Mouse (Mus musculus) left cerebral cortex, postnatal 10 days (tissue): Measurements from ENCODE around the gene Oasl2. TPM values are rescaled to one million over a fixed set of nuclear protein-coding genes. Genes with fewer than 3 reads are reported as not detected.
"Not testable (repeated sequence)": the region's sequence is repeated elsewhere in the genome, so short reads cannot be mapped to it uniquely, and the experiment has no call there.

Experiments used
- DNase-seq, 2 experiments: peaks; one replicate each; pipeline ENCODE4 v3.0.0; 2021 to 2022; ENCODE audit warnings: low spot score in 2 of 2, mixed read lengths in 1 of 2; ENCODE audit errors: extremely low spot score in 1 of 2
- intact Hi-C: fragments of 180-260 bp; cut with DNase I; formaldehyde crosslinking; loops from one replicate; pipeline ENCODE4 v1.15.1; 2025
- total RNA-seq, 2 experiments: library from RNA; stranded (reverse); gene quantifications; 2 replicates each; pipeline ENCODE4 v1.2.3; 2021

Oasl2 gene
- 1 to 10 TPM in 1 of 2 experiments, under 1 TPM in 1; 0.43 to 1.1 TPM for total RNA-seq

DNA sequence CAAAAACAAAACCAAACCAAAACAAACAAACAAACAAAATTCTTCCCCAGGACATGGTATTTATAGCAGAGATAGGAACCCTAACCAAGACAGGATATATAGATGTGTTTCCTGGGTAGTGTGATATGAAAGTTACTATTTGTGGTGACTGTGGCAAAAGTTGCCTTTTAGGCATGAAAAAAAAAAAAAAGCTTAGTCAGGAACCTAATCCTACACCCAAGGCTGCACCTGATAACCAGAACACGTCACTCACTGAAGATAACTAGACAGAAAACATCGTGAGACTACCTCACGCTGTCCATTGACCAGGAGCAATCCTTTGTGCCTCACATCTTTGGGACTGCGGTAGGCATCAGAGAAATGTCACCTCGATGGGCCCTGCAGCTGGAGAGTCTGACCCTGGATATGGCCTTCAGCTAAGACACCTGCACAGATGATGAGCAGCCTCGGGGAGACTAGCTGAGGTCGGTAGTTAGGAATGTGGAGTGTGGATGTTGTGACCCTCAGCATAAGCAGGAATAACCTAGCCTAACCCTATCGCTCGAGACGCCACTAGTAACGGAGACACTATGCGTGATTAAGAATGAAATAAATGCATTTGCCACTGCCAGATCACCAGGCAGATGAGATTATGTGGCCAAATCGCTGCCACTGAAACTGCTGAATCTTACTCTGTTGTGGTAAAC, at the start of gene Oasl2:
TSS of gene Oasl2 (plus strand) at position 249 of the 686 bp plus-strand sequence.
- intact Hi-C loops = no loop called here
- no peak for DNase-seq

DNA sequence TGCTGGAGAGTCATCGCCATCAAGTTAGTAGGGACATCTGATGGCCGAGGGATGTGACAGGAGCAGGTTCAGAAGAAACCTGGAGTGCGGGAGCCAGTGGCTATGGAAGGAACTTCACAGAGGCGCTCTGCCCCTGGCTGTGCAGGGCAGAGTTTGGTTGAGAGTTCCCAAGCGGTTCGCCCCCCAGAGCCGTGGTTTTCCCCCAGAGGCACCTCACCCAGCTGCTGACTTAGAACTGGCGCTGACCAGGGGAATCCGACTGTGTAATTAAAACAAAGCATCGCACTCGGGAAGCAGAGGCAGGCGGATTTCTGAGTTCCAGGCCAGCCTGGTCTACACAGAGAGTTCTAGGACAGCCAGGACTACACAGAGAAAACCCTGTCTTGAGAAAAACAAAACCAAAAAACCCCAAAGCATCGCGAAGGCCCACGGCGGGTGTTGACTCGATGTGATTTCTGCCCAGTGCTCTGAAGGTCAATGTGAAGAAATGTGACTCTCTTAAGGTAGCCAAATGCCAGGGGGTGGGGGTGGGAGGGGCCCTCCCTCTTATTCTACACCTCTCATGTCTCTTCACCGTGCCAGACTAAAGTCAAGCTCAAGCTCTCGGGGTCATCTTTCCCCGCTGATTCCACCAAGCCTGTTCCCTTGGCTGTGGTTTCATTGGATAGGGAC, 45.0 kb upstream of the Oasl2 start:
- intact Hi-C loops = no loop called here

DNA sequence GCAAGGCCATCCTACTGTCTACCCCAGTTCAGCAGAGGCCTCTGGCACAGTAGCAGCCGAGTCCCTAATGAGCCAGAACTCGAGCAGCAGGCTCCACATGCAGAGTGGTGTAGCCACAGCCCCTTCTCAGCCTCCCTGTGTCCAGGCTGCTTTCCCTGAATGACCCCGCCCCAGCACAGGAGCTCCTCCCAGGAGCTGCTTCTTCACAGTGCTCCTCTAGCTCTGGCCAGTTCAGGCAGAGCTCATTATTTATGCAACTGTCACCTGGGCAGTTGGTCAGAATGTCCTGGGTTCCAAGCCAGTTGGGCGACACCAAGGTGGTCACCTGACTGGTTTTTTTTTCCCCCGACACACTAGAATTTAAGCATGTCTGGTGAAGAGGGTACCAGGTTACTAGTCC, 43.4 kb upstream of the Oasl2 start, which contains the start of gene 4930519G04Rik:
TSS of gene 4930519G04Rik (plus strand) at position 301 of the 400 bp plus-strand sequence.
- DNase-seq, intact Hi-C loops: not testable (repeated sequence)

More for the DNA sequence above, 45.0 kb upstream of the Oasl2 start:
- DNase-seq = no peak

DNA sequence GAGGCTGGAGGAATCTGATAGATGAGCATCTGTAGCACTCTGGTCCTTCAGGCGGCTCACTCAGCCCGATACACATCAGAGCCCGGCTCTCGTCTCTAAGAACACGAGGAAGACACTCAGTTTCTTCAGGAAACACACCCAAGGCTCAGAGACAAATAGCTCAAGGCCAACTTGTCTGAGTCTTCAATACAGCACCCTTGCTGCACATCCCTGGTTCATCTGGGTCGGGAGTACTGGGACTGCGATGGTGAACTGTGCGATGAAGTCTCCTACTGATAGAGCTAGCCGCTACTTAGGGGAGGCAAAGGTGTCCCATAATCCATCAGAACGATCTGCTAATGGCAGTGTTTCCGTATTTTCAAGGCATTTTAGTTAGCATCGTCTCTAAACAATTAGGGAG, 38.2 kb upstream of the Oasl2 start, which contains the start of gene Gm9936:
TSS of gene Gm9936 (minus strand) at position 101 of the 400 bp plus-strand sequence.
- intact Hi-C loops = no loop called here

DNA sequence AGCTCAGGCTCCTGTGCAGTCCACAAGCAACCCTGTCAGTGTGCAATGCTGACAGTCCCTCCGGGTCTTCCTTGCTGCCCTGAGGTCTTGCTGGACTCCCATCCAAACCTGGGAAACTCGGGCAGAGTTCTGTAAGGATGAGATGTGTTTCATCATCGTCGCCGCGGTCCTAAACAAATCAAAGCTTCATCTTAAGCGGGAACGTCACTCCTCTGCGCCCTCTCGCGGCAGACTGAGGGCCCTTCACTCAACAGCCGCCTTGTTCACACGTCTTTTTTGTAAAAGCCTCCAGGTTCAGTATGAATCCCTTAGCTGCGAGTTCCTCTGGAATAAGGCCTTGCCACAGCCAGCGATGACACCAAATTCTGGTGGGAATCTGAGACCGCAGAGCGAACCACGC, 37.5 kb upstream of the Oasl2 start:
- DNase-seq = peak; percentile 69 to 78
- intact Hi-C loops = no loop called here

More for the DNA sequence above, 38.2 kb upstream of the Oasl2 start, which contains the start of gene Gm9936:
- DNase-seq = no peak

DNA sequence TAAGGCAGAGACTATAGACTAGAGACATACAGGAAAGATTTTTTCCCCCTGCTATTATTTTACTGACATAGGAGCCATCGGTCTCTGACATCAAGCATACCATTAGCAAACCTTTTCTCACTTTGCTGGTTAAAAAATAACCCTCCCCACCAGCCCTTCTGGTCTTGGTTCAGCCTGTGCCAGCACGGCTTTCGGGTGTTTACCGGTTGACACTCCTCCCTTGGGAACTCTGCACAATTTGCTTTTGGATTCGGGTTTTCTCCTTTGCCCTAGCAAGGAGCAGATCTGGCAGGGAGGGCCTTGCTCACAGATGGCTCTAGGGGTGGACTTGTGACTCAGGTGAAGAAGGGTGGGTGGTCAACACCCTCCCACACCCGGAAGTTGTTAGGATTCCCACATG, 35.0 kb upstream of the Oasl2 start:
- DNase-seq = no peak
- intact Hi-C loops = no loop called here

DNA sequence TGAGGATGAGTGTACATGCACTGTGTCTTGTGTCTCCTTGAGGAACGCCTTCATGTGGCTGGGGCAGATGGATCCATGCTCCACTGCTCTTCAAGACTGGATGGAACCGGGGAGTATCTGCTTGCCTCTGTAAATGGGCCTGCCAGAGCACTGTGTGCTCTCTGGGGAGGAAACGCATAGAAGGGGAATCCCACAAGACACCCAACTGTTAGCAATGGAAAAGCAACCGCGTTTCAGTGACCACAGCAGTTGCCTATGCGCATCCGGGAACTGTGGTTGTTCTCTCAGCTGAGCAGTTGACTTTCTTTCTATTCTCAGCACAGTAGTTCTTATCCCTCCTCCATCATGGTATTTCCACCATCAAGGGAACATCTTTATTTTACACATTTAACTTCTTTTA, 31.9 kb upstream of the Oasl2 start:
- DNase-seq = no peak
- intact Hi-C loops = loop anchor here (5.0 kb wide), 1 partner anchor 38 kb away; no protein-coding TSS in a partner anchor

DNA sequence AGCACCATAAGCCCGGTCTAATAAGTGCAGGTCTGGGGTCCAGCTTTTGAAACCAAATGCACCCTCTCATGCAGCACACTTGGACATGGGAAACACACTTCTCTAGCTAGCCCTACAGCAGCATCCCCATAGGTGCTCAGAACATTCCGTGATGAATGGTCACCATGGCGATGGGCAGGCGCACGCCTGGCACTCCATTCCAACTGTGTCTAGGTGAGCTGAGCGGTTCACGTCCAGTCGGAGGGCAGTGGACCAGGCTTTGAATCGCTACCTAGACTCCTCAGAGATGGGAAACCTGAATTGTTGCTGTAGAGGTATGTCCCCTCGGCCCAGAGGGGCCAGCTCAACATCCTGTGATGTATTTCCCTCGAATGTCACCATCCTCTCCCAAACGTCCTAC, 31.5 kb upstream of the Oasl2 start:
- intact Hi-C loops = loop anchor here (5.0 kb wide), 1 partner anchor 38 kb away; no protein-coding TSS in a partner anchor
- no peak for DNase-seq

DNA sequence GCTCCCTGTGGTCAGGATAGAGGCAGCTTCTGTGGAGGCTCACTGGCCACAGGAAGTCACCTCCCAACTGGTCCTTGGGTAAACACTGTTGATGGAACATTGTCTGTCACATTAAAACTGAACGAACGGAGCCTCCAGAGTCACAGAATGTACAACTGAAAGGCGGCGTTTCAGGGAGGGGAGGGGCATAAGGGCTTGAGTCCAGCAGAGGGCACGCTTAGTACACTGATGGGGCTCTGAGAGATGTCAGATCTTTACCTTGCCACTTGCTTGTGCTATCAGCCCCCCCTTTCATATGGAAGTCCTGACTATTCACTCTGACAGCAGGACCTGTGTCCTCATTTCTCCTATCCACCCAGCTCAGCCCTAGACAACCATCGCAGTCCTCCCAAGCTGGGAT, 20.9 kb upstream of the Oasl2 start:
- no peak for DNase-seq
- intact Hi-C loops = no loop called here

DNA sequence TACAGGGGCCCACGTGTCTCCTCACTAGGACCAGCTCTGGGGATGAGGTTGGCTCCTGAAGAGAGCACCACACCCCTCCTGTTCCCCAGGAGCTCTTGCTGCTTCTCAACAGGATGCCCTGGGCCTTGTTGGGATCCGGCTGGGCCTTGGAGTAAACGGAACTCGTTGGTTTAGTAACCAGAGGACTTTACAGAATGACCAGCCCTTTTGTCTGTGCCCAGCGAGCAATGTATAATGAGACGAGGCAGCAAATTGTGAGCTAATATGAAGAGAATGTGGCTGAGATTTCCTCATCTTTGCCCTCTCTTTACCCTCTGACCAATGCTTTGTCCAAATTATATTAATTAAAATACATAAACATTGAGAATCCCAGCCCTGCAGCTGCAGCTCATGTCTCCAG, 20.4 kb upstream of the Oasl2 start:
- intact Hi-C loops = no loop called here
- no peak for DNase-seq

DNA sequence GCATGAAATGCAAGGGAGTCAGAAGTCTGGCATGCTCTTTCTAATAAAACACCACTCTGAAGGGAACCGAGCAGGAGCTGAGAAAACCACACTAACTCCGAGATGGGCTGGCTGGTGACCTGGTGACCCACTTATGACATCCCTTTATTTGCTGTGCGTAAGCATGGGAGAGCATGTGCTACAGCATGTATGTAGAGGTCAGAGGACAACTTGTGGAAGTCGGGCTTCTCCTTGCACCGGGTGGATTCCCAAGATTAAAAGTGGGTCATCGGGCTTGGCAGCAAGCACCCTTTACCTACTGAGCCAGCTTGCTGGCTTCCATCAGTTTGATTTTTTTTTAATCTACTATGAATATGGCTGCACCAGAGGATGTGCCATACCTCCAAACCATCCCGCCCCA, 19.2 kb upstream of the Oasl2 start:
- DNase-seq = no peak
- intact Hi-C loops = no loop called here

DNA sequence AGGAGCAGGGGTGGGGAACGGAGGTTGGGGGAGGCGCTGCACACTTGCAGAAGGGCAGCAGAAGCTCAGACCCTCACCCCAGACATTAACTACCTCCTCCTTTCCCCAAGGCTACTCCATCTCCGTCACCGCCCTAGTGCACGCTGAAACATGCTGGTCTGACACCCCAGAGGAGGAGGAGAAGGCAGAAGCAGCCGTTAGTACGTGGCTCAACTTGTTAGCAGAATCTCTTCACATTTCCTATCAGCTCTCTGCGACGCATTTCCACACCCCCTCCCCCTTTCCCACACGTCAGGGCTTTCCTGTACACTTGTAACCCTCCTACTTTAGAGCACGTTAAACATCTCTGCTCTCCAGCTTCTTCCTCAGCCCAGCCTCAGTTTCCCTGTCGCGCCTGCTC, 17.3 kb upstream of the Oasl2 start:
- intact Hi-C loops = no loop called here
- no peak for DNase-seq

DNA sequence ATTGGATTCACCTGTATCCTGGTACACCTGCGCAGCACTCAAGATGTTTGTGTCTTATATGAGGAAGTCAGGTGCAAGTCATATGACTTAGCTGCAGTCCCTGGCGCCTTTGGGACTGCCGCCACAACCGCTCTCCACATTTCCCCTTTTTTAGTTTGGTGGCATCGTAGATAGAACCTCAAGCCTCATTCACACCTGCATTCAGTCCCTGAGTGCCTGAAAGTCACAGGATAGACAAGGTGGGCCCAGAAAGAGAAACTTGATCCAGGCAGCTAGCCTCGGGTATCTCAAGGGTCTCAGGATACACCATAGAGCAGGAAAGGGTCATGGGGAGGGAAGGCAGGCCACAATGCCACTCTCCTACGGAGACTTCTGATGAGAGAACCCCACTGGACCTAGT, 14.4 kb upstream of the Oasl2 start:
- intact Hi-C loops, DNase-seq: not testable (repeated sequence)

DNA sequence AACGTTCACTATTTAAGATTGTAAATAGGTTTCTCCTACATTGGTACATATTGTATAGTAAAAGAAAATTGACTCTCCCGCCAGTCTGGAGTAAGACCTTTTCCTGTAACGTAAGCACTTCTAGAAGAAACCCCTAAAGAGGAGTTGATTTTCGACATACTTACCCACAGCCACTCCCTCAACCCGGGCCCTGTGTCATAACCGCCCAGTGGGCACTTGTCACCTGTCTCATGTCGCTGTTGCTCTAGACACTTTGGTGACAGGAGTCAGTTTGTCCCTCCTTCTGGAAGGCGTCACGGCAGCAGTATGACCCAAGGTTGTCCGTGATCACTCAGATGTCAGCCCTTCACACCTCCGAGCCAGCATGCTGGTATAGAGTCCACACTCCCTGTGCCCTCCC, 13.7 kb upstream of the Oasl2 start:
- DNase-seq = no peak
- intact Hi-C loops = no loop called here

DNA sequence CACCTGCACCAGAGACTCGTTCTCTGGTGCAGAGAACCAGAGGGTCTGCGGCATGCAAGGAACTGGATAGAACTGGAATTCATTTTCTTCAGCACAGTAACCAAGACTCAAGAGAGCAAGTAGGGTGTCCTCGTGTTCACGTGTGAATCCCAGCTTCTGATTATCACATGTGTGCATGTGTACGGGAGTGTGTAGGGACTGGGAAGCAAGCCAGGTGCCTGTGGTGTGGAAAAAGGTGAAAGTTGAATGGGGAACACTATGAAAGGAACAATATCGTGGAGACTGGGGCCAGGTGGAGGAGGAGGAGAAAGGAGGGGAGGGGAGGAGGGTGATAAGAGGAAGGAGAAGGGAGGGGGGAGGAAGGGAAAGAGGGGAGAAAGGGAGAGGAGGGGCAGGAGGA, 9.9 kb upstream of the Oasl2 start:
- no peak for DNase-seq
- intact Hi-C loops = no loop called here

DNA sequence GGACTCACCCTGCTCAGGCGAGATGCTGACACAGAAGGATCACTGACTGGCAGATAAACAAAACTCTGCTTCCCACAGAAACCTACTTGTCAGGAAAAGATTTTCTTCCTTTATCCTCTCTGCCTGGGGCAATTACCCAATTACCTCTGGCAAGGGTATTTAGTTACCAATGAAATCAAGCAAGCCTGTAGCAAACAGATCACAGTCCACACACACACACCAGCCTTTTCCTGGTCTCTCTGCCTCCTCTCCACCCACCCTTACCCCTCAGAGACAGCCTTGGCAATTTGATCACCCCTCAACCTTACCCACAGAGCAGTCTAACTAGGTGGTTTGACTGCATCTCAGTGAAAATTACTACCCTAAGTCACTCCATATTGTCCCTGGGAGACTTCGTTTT, 7.7 kb upstream of the Oasl2 start:
- intact Hi-C loops = no loop called here
- no peak for DNase-seq

DNA sequence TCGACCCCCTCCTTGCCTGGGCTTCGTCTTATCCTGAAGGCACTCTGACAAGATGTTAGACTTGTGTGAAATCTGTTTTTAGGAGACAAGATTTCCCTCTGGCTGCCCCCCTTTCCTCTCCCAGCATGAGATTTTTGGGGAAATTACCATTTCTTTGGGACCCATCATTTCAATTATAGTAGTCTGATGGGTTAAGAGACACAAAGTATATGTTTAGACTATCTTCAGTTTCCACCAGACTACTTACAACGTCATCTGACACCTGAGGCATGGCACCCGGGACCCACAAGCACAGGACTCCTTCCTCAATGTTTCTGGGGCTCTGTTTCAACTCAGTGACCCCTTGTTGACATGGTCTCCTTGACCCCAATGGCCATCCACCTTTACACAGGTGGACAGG, 1.2 kb upstream of the Oasl2 start:
- intact Hi-C loops = no loop called here
- DNase-seq = no peak

DNA sequence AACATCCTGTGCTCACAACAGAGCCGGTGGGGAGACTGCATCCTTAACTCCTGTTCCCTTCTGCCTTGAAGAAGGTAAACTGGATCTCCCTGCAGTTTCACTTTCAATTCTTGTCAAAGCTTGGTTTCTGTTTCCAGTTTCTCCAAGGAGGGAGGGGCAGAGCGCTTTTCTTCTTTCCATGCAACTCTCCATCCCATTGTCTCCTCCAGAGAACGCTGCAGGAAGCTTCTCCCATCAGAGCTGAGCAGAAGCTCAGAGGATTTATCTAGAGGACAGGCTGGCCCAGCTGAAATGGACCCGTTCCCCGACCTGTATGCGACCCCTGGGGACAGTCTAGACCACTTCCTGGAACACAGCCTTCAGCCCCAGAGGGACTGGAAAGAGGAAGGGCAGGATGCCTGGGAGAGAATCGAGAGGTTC, 648 bp downstream of the Oasl2 start:
- intact Hi-C loops = no loop called here
- DNase-seq = peak in 1 of 2 experiments; percentile 57

DNA sequence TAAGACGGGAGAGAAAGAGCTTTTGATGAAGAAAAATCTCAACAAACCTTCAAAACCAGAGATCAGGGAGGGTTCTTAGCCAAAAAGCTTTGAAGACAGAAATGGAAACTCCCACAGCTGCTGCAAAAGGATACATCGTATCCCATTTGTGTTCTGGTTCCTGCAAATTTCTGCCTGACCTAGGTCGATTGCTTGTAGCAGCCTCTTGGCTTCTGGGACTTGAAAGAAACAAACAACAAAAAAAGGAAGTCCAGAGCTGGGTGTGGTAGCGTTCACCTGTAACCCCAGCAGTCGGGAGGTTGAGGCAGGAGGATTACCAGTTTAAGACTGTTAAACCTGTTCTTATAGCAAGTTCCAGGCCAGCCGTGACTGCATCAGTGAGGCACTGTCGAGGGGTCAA, 2.1 kb downstream of the Oasl2 start:
- intact Hi-C loops = no loop called here
- no peak for DNase-seq

DNA sequence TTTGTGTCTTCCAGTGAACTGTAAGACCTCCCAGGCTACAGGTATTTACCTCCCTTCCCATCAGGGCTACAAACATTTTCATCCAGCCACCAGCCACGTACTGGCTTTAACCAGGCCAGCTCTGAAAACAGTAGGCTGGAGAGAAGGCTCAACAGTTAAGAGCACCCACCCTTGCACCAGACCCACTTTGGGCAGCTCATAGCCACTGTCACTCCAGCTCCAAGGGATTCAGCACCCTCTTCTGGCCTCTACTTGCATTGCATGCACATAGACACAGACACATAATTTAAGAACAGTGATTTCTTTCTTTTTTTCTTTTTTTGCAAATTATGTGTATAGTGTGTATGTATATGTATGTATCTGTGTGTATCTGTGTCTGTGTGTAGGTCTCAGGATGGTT, 5.7 kb downstream of the Oasl2 start:
- intact Hi-C loops = no loop called here
- DNase-seq = peak in 1 of 2 experiments; percentile 45
